Mouse (Mus musculus) erythroblast, embryonic 14.5 days (primary cell): ENCODE results near the gene Gm48551.

Experiments used
- GATA1 ChIP-seq: IDR thresholded peaks from 2 replicates; pipeline ENCODE4 v1.6.1; 2012; ENCODE audit warnings: low read length, inconsistent platforms, mixed read lengths
- TAL1 ChIP-seq: IDR thresholded peaks from 3 replicates; pipeline ENCODE4 v1.6.1; 2012; ENCODE audit warnings: low read length, inconsistent platforms, mixed read lengths

GRCm38 (mm10) chr10:81434361-81435263 lies 50.3 kb downstream of the Gm48551 start:
- TF ChIP-seq TAL1: no peak
- TF ChIP-seq GATA1: no peak
